In genomic region chr5:36742126-36742848, GRCm38 (mm10) we compare ENCODE assay signal across 1 mouse cellular context.
A peak's percentile ranks its signal among the peaks of the same experiment; 100 is the strongest.
TF ChIP-seq lines count a peak whose summit lies in the region.

No protein-coding gene starts in this region.

TF ChIP-seq in CH12.LX, 34 proteins besides CTCF, POLR2A, EP300 and RAD21 (continued from another document):
- no peak for TF ChIP-seq MXI1 (IDR thresholded peaks at IDR 0.05; ENCODE audit: low read depth, low read length)
- TF ChIP-seq TBP (conservative IDR thresholded peaks at IDR 0.05; ENCODE audit: low read depth, low read length) = no peak
- no peak for TF ChIP-seq BHLHE40 (IDR thresholded peaks at IDR 0.05; ENCODE audit: low read depth, low read length)
- TF ChIP-seq SIN3A (IDR thresholded peaks at IDR 0.05; ENCODE audit: low read length) = no peak
- TF ChIP-seq JUN (IDR thresholded peaks at IDR 0.05; ENCODE audit: insufficient read depth, low read depth, low read length) = no peak
- no peak for TF ChIP-seq E2F4 (IDR thresholded peaks at IDR 0.05; ENCODE audit: insufficient replicate concordance, low read depth, low read length)
- TF ChIP-seq TCF12 (IDR thresholded peaks at IDR 0.05; ENCODE audit: low read depth, low read length) = no peak
- 0 out of 2 replicates have a peak, but pooled peaks have one; percentile 42 for TF ChIP-seq MYC (IDR thresholded peaks at IDR 0.05; ENCODE audit: low read depth, low read length)
- no peak for TF ChIP-seq CHD1 (IDR thresholded peaks at IDR 0.05; ENCODE audit: low read depth, low read length)
- TF ChIP-seq NRF1 (IDR thresholded peaks at IDR 0.05; ENCODE audit: low read depth, low read length) = no peak
- no peak for TF ChIP-seq RCOR1 (conservative IDR thresholded peaks at IDR 0.05; ENCODE audit: low read depth, low read length)
- TF ChIP-seq HCFC1 (IDR thresholded peaks at IDR 0.05; ENCODE audit: low read depth, low read length) = no peak
- no peak for TF ChIP-seq USF2 (conservative IDR thresholded peaks at IDR 0.05; ENCODE audit: low read depth, low read length)
- TF ChIP-seq USF1 (IDR thresholded peaks at IDR 0.05; ENCODE audit: low read depth, low read length) = no peak
- no peak for TF ChIP-seq ELF1 (IDR thresholded peaks at IDR 0.05; ENCODE audit: low read depth, low read length)
